Mouse (Mus musculus) ES-E14 (cell line): ENCODE results near the gene Ofcc1. TPM values are rescaled to one million over a fixed set of nuclear protein-coding genes. Genes with fewer than 3 reads are reported as not detected.

Experiments
- DNase-seq: peaks from one replicate; pipeline ENCODE4 v3.0.0-alpha.2; 2013; ENCODE audit warnings: low read depth, low spot score
- H3K27ac ChIP-seq: 2 replicates; pipeline ENCODE4 v1.5.1; 2012; ENCODE audit warnings: low read depth, mild to moderate bottlenecking, low read length, moderate library complexity, mixed read lengths; ENCODE audit not compliant: poor library complexity, insufficient read depth, severe bottlenecking
- H3K36me3 ChIP-seq: 2 replicates; pipeline ENCODE4 v1.6.1; 2012; ENCODE audit warnings: mild to moderate bottlenecking, low read length, moderate library complexity, mixed read lengths; ENCODE audit not compliant: control insufficient read depth, poor library complexity, insufficient read depth, severe bottlenecking
- H3K4me1 ChIP-seq, 2 experiments: fragments of 150-350 bp in 1 of 2; sonication (generic) in 1 of 2; 2 replicates each; pipeline ENCODE4 v1.6.1; 2012; ENCODE audit warnings: low read length in 2 of 2, mild to moderate bottlenecking in 1 of 2, mixed read lengths in 1 of 2; ENCODE audit not compliant: control insufficient read depth in 2 of 2, insufficient read depth in 2 of 2, poor library complexity in 1 of 2
- H3K4me3 ChIP-seq, 2 experiments: fragments of 150-350 bp in 1 of 2; sonication (generic) in 1 of 2; 2 replicates each; pipeline ENCODE4 v1.5.1; 2012; ENCODE audit warnings: low read length in 2 of 2, low read depth in 1 of 2, mild to moderate bottlenecking in 1 of 2, mixed read lengths in 1 of 2; ENCODE audit not compliant: insufficient read depth in 1 of 2, poor library complexity in 1 of 2, severe bottlenecking in 1 of 2
- H3K9ac ChIP-seq: 2 replicates; pipeline ENCODE4 v1.6.1; 2012; ENCODE audit warnings: low read depth, mild to moderate bottlenecking, low read length, mixed read lengths; ENCODE audit not compliant: poor library complexity, insufficient read depth, severe bottlenecking
- H3K9me3 ChIP-seq: fragments of 150-350 bp; sonication (generic); 2 replicates; pipeline ENCODE4 v1.6.1; 2012; ENCODE audit warnings: low read depth, mild to moderate bottlenecking, low read length; ENCODE audit not compliant: control insufficient read depth, insufficient read depth
- CHD2 ChIP-seq: IDR thresholded peaks from 2 replicates; pipeline ENCODE4 v1.6.1; 2014; ENCODE audit warnings: mild to moderate bottlenecking, low read depth, low read length, inconsistent platforms
- HCFC1 ChIP-seq: IDR thresholded peaks from 2 replicates; pipeline ENCODE4 v1.6.1; 2012; ENCODE audit warnings: low read length, inconsistent platforms, borderline replicate concordance; ENCODE audit not compliant: insufficient read depth
- MAFK ChIP-seq: IDR thresholded peaks from 2 replicates; pipeline ENCODE4 v1.6.1; 2014; ENCODE audit warnings: mild to moderate bottlenecking, low read depth, low read length, inconsistent platforms; ENCODE audit not compliant: insufficient read depth
- ZC3H11A ChIP-seq: IDR thresholded peaks from 2 replicates; pipeline ENCODE4 v1.6.1; 2012; ENCODE audit warnings: low read depth, mild to moderate bottlenecking, inconsistent platforms, low read length, borderline replicate concordance
- ZNF384 ChIP-seq: IDR thresholded peaks from 2 replicates; pipeline ENCODE4 v1.6.1; 2012; ENCODE audit warnings: low read depth, low read length, inconsistent platforms
- in situ Hi-C, 2 experiments: fragments of 600-800 bp; cut with MboI; formaldehyde crosslinking; loops; one replicate each; pipeline ENCODE4 v1.15.1; 2025; ENCODE audit warnings: low sequenced_read_pairs in 2 of 2, inconsistent platforms in 1 of 2; ENCODE audit not compliant: unreplicated experiment in 2 of 2
- total RNA-seq: library from RNA; depleted of rRNA; stranded (reverse); fragments of 300-350 nt; gene quantifications from 2 replicates; pipeline ENCODE4 v1.2.3, GENCODE M21; 2012

Gene Ofcc1
- total RNA-seq, 1 experiment: not detected

GRCm38 (mm10) chr13:40181786-40182185 lies 179.5 kb downstream of the Ofcc1 start:
- H3K4me1 ChIP-seq: no peaks in the 10 kb centered on the region
- no peak overlapping the region for H3K27ac ChIP-seq
- in situ Hi-C loops: no loop called here
- no peak overlapping the region for H3K9ac ChIP-seq
- TF ChIP-seq ZNF384: no peak
- H3K36me3 ChIP-seq: no peaks in the 10 kb centered on the region
- DNase-seq: no peak
- no peaks in the 10 kb centered on the region for H3K9me3 ChIP-seq
- no peak overlapping the region for H3K4me3 ChIP-seq

- DNase-seq: no peak
- TF ChIP-seq CHD2 (no peak), MAFK (no peak), ZC3H11A (no peak), HCFC1 (no peak), ZNF384 (no peak)
- in situ Hi-C loops: no loop called here
These were observed 189.5 kb downstream of the Ofcc1 start for GRCm38 (mm10) chr13:40171775-40172174.

GRCm38 (mm10) chr13:40167871-40168270 lies 193.4 kb downstream of the Ofcc1 start:
- Histone ChIP-seq H3K27ac (no peak overlapping the region), H3K4me1 (no peaks in the 10 kb centered on the region), H3K9me3 (no peaks in the 10 kb centered on the region), H3K36me3 (no peaks in the 10 kb centered on the region), H3K4me3 (no peak overlapping the region), H3K9ac (no peak overlapping the region)
- no peak for TF ChIP-seq ZNF384
- TF ChIP-seq MAFK: no peak
- TF ChIP-seq ZC3H11A: no peak
- TF ChIP-seq CHD2: no peak
- no peak for TF ChIP-seq HCFC1
- no peak for DNase-seq
- in situ Hi-C loops: no loop called here

More at GRCm38 (mm10) chr13:40171775-40172174, 189.5 kb downstream of the Ofcc1 start:
- H3K9ac ChIP-seq: no peak overlapping the region
- H3K9me3 ChIP-seq: no peaks in the 10 kb centered on the region
- no peak overlapping the region for H3K4me3 ChIP-seq
- H3K27ac ChIP-seq: no peak overlapping the region
- no peaks in the 10 kb centered on the region for H3K4me1 ChIP-seq
- no peaks in the 10 kb centered on the region for H3K36me3 ChIP-seq

DNA sequence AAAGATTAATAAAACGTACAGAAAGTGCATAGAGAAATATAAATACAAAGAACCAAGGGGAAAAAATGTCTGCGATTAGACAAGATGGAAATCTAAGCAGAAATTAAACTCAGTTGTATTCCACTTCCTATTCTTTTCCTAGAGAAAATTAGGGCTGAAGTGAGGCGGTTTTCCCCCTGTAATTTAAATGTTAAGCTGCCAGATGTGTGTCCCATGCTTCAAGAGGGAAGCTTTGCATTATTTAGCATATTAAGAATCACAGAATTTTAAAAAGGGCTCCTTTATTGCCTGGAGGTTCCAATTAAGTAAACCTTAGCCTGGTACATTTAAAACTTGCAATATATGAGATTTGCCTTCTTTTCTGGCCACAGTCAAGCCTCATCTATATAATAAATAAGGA lies 205.8 kb downstream of the Ofcc1 start:
- in situ Hi-C loops: no loop called here
- no peak for DNase-seq

DNA sequence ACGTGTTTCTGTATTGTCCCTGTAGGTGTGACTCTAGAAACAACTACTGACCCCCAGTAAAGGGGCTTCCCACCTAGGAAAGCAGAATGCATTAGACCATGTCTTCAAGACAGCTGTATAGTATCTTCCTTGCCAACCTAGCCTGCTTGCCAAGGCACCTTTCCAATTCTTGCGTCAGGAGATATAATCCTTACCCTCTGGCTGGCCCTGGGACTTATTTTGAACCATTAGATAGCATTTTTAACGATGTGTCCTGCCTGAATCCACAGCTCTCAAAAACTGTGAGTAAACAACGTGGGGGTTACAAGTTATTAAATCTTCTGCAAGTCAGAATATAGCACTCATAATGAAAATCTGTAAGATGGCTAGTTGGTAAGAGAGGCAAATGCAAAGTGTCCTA lies 221.3 kb downstream of the Ofcc1 start:
- H3K27ac ChIP-seq: no peak overlapping the region
- H3K9me3 ChIP-seq: no peaks in the 10 kb centered on the region
- in situ Hi-C loops: no loop called here
- H3K9ac ChIP-seq: no peak overlapping the region
- no peaks in the 10 kb centered on the region for H3K36me3 ChIP-seq
- H3K4me1 ChIP-seq: peaks cover 0 to 2% of the 10 kb centered on the region in 2 experiments; a peak in 1 of 4 replicates
- TF ChIP-seq CHD2 (no peak), ZNF384 (no peak), HCFC1 (no peak), ZC3H11A (no peak), MAFK (no peak)
- no peak overlapping the region for H3K4me3 ChIP-seq
- no peak for DNase-seq

More for the DNA sequence above, 205.8 kb downstream of the Ofcc1 start:
- Histone ChIP-seq H3K9me3 (no peaks in the 10 kb centered on the region), H3K9ac (no peak overlapping the region), H3K36me3 (no peaks in the 10 kb centered on the region), H3K27ac (no peak overlapping the region), H3K4me1 (no peaks in the 10 kb centered on the region), H3K4me3 (no peak overlapping the region)
- TF ChIP-seq ZNF384: no peak
- TF ChIP-seq ZC3H11A: no peak
- no peak for TF ChIP-seq HCFC1
- TF ChIP-seq CHD2: no peak
- TF ChIP-seq MAFK: no peak
